Mouse (Mus musculus) left cerebral cortex, postnatal 10 days (tissue): ENCODE results near the gene Cyfip1. TPM values are rescaled to one million over a fixed set of nuclear protein-coding genes. Genes with fewer than 3 reads are reported as not detected.
A peak's percentile ranks its signal among the peaks of the same experiment; 100 is the strongest.

Experiments
- DNase-seq, 2 experiments: peaks; one replicate each; pipeline ENCODE4 v3.0.0; 2021 to 2022; ENCODE audit warnings: low spot score in 2 of 2, mixed read lengths in 1 of 2; ENCODE audit errors: extremely low spot score in 1 of 2
- intact Hi-C: fragments of 180-260 bp; cut with DNase I; formaldehyde crosslinking; loops from one replicate; pipeline ENCODE4 v1.15.1; 2025
- total RNA-seq, 2 experiments: library from RNA; stranded (reverse); gene quantifications; 2 replicates each; pipeline ENCODE4 v1.2.3; 2021

The Cyfip1 gene
- 10 to 100 TPM; 70.0 to 70.8 TPM for total RNA-seq

DNA sequence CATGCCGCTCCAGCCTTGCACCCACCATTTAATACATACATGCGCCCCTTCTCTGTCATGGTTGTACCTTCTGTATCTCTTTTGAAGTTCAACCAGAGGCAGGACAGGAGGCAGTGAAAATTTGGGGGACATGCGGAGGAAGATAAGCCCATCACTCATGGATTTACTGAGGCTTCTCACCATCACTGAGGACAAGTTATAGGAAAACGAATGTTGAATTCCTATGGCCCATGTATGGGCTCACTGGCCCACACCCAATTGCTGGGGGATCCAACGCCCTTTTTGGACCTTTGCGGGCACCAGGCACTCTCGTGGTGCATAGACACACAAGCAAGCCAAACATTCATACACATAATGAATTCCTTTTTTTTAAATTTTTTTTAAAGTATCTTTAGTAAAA lies at the start of gene Cyfip1:
Gene Cyfip1 (plus strand): TSS at position 301 of the 400 bp plus-strand sequence.
- intact Hi-C loops = loop anchor here (5.0 kb wide), 1 partner anchor 36 kb away; no protein-coding TSS in a partner anchor
- DNase-seq = no peak

GRCm38 (mm10) chr7:55792280-55792679 lies 49.3 kb upstream of the Cyfip1 start:
- intact Hi-C loops = no loop called here
- DNase-seq = peak in 1 of 2 experiments; percentile 29

DNA sequence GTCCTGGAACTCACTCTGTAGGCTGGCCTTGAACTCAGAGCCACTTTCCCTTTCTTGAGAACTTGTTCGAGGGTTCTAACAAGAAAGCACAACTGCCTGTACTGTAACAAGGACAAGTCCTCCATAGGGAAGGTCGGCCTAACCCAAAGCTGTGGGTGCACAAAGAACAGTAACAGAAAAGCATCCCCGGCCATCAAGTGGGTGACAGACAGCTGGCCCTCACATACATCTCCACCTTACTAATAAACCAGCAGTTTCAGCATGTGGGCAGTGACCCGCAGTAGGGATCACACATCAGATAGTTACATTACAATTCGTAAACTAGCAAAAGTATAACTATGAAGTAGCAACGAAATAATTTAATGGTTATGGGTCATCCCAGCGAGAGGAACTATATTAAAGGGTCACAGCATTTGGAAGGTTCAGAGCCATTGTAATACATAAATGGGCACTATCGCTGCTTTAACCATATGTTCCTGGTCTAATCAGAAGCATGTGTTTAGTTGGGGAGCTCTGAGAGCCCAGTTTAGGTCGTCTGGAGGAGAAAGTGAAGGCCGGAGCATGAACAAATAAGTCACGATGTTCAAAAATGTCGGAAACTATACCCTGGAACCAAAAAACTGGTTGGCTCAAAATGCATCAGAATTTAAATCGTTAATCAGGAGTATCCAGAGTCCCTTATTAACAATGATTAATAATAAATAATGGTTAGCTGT lies 48.2 kb upstream of the Cyfip1 start:
- no peak for DNase-seq

DNA sequence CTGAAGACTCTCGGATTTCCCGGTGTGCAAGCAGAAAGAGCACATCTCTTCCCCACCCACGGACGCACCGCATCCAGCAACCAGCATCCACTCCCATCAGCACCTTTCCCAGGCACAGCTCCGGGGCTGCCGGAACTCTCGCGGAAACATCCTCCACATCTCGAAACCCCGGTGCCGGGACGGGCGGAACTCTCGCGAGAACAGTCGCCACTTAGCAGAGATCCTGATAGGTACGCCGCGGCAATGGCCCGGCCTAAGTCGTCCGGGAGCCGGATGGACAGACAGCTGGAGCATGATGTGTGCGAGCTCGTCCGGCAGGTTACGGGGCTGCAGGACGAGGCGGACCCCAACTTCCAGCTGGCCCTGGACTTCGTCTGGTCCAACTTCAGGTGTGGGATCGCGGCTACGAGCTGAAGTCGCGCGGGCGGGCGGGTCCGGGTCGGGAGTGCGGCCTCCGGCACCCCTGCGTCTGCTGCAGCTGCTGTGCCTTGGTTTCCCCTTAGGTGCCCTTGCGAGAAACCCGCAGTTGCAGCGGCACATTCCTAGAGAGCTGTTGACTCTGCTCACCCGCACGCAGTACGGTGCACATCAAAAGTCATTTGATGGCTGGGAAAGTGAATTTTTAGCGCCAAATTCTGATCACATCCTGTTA lies 47.5 kb upstream of the Cyfip1 start, which contains the start of gene Tubgcp5:
Gene Tubgcp5 (plus strand): TSS at position 203 of the 652 bp plus-strand sequence.
- peak; percentile 98 to 99 for DNase-seq
- intact Hi-C loops = no loop called here

More for the DNA sequence above, 48.2 kb upstream of the Cyfip1 start:
- intact Hi-C loops = no loop called here

DNA sequence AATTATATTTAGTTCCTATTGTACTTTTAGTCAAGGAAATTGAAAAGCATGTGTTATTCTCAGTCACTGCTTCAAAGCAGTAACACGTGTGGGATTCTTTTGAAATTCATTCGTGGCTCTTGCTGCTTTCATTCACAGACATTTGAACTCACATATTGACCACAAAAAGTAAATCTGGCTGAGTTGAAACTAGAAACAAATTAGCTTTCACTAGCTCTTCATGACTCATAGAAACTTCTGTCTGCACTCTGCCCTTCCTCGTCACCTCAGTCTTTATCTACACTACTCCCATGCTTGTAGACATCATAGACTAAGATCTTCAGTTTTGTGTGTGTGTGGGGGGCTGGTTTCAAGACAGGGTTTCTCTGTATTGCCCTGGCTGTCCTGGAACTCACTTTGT lies 41.6 kb upstream of the Cyfip1 start:
- no peak for DNase-seq
- intact Hi-C loops = no loop called here

GRCm38 (mm10) chr7:55809967-55810366 lies 31.6 kb upstream of the Cyfip1 start:
- intact Hi-C loops = loop anchor here (5.0 kb wide), 1 partner anchor 102 kb away; no protein-coding TSS in a partner anchor

GRCm38 (mm10) chr7:55824468-55824867 lies 17.1 kb upstream of the Cyfip1 start:
- intact Hi-C loops = no loop called here
- DNase-seq = no peak

More at GRCm38 (mm10) chr7:55809967-55810366, 31.6 kb upstream of the Cyfip1 start:
- DNase-seq = no peak

- DNase-seq = no peak
- intact Hi-C loops = loop anchor here (5.0 kb wide), 1 partner anchor 75 kb away; no protein-coding TSS in a partner anchor
Observed at GRCm38 (mm10) chr7:55827551-55827950, 14.0 kb upstream of the Cyfip1 start.

DNA sequence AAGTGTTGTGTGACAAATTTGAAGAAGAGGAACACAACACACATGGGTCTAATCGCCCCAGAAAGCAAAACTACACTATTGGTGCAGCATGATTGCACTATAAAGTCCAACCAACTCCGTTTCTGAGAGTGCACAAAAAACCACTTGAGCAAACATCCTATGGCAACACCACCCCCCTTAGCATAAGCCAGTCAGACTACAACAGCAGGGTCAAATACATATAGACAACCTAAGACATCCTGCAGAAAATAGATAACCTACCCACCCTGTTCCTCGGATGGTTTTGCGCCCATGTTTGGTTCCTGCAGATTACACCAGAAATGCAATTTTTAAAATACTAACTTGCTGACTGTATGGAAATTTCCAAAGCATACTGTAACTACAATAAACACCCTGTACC lies 4.7 kb upstream of the Cyfip1 start:
- intact Hi-C loops = no loop called here
- no peak for DNase-seq

- peak; percentile 80 to 95 for DNase-seq
- intact Hi-C loops = loop anchor here (5.0 kb wide), 1 partner anchor 35 kb away; no protein-coding TSS in a partner anchor
Observed at GRCm38 (mm10) chr7:55841977-55842503, 495 bp downstream of the Cyfip1 start.

- peak in 1 of 2 experiments; percentile 22 for DNase-seq
- intact Hi-C loops = loop anchor here (5.0 kb wide), 1 partner anchor 35 kb away; no protein-coding TSS in a partner anchor
Observed at GRCm38 (mm10) chr7:55842504-55843152, 1.1 kb downstream of the Cyfip1 start.

DNA sequence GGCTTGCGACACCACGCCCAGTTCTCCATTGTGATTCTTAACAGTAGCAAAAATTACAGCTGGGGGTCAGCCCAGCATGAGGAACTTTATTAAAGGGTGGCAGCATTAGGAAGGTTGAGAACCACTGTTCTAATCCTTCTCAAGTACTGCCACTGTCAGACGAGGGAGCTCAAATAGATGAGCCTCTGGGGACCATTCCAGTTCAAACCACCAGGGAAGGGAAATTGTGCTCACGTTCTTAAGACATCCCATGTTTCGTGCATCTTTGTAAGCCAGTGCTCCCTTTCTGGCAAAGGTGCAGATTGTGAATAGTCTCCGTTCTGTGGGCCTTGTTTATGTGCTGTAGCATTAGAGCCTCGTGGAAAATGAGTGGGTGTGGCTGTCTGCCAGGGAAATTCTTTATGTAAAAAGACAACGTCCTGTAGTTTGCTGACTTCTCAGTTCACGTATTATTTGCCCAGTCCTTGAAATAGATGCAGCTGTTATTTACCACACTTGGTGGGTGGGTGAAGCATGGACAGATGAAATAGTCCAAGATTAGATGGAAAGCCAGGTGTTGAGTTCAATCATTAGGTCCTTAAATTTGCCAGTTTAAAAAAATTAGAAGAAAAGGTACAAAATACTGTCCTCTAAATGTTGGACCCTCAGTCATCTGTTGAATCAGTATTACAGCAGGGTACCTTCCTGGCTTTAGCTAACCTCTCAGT lies 5.2 kb downstream of the Cyfip1 start:
- no peak for DNase-seq

DNA sequence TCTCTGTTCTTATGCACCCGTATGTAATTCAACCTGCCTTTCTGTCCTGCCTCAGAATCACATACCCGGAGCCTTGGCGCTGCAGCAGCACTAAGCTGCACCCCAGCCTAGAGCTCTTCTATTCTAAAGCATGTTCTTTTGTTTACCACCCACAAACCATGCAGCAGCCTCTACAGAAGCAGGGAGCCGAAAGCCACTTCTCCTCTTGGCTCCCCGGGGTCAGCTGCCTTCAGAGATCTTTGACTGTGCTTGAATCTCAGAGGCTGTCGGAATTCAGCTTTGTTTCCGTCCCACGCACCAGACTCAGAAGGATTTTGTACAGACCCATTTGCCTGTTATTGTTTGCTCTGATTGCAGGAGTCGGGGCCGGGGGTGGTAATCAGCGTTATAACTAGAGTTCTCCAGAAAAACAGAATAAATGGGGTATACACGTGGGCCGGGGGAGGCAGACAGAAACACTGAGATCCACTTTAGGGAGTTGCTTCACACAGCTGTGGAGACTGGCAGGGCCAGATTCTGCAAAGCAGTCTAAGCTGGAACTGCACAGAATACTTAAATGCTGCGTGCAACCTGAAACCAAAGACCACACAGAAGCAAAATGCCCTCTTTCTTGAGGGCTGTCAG lies 8.5 kb downstream of the Cyfip1 start:
- intact Hi-C loops = no loop called here
- peak in 1 of 2 experiments; percentile 30 for DNase-seq

More for the DNA sequence above, 5.2 kb downstream of the Cyfip1 start:
- intact Hi-C loops = no loop called here

DNA sequence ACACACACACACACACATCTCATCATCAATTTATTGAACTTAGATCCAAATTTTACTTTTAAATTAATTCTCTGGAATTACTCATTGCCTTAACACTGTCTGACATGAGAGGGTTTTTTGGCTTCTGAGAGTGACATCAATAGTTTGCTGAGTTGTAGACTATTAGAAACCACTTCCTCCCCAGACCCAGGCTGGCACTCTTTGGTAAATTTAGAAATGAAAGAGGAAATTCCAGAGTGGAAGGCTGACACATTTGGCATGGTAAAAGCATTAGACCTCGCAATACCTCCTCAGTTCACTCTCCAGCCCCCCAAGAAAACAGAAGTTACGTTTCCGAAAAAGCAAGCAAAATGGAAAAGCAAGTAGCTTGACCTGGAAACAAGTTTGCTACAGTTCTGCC lies 11.2 kb downstream of the Cyfip1 start:
- intact Hi-C loops = no loop called here
- no peak for DNase-seq

DNA sequence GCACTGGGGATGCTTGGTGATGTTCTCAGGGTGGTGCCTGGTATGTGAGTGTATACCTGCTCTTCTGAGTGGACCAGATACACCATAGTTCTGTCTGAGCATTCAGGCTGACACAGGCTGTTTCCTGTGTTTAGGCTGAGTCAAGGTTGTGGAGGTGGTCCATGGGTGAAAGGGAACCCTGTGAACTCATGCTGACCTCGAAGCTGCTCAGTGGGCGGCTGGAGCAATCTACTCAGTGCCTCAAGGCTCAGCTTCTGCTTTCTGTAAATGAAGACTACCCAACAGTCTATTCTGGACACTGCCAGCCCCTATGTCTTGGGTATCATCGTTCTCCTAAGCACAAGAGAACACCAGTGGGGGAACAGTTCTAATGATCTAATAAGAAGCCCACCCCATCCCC lies 14.1 kb downstream of the Cyfip1 start:
- no peak for DNase-seq
- intact Hi-C loops = no loop called here

DNA sequence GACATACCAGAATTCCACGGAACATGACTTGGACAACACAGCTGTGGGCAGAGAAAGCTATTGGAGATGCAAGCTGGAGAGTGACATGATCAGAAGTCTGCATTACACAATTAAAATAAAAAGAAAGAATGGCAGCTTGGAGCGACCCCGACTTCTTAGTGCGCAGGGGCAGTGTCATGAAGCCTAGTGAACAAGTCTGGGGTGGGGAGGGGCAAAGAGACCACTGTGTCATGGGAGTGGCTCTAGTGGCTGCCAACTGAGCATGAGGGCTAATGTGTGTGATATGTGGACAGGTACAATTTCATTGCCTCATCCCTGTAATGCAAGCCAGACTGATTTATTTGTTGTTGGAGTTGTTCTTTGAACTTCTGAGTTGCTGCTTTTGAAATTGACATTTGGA lies 15.2 kb downstream of the Cyfip1 start:
- DNase-seq = no peak

GRCm38 (mm10) chr7:55857729-55858128 lies 16.2 kb downstream of the Cyfip1 start:
- DNase-seq = no peak
- intact Hi-C loops = no loop called here

More for the DNA sequence above, 15.2 kb downstream of the Cyfip1 start:
- intact Hi-C loops = no loop called here

DNA sequence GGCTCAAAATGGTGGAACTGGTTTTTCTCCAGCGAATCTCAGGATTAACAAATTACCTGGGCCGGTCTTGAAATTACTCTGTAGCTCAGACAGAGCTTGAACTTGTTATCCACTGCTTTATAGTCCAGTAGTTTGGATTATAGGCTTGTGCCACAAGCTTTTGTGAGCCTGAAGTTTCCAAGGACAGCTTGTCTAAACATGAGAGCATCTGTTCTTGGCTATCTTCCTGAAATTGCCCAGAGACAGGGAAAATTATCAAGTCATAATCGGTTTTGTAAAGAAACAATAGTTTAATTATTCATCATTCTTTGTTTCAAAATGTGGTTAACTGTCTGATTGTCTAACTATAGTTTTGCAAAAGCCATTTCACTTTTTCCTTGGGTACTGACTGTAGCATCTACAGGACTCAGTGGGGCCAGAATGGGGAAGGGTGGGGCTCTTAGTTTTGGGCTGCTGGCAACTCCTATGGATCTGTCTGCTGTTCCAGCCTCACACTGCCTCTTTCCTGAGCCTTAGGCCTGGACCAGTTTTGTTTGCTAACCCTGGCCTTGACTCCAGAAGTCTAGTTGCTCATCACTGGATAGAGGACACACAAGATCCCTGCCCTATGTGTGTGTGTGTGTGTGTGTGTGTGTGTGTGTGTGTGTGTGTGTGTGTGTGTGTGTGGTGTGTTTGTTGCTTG lies 17.4 kb downstream of the Cyfip1 start:
- intact Hi-C loops = no loop called here
- no peak for DNase-seq
